Comparison of ENCODE assay signal across 7 mouse cellular contexts in genomic region chr9:50775662-50776126, GRCm38 (mm10). TPM values are rescaled to one million over a fixed set of nuclear protein-coding genes. Genes with fewer than 3 reads are reported as not detected.
A peak's percentile ranks its signal among the peaks of the same experiment; 100 is the strongest.
DNase-seq lines count a peak whose midpoint lies in the region; ATAC-seq lines count a peak whose summit lies in the region.

No protein-coding gene starts in this region.

- peak overlapping the region; percentile 89 for H3K4me3 ChIP-seq in lung, embryonic 15.5 days
- H3K4me3 ChIP-seq in forebrain, embryonic 11.5 days (ENCODE audit: low read depth, low read length): peak overlapping the region; percentile 91
- peak overlapping the region; percentile 87 for H3K4me3 ChIP-seq in limb, embryonic 11.5 days (ENCODE audit: low read depth, low read length)

- H3K4me2 ChIP-seq in lung, embryonic 15.5 days: peak overlapping the region; percentile 77
- peak overlapping the region; percentile 88 for H3K4me2 ChIP-seq in forebrain, embryonic 11.5 days (ENCODE audit: low read depth, low read length, severe bottlenecking)
- H3K4me2 ChIP-seq in limb, embryonic 11.5 days (ENCODE audit: low read depth, severe bottlenecking): peak overlapping the region; percentile 69

- H3K9ac ChIP-seq in lung, embryonic 15.5 days: peak overlapping the region; percentile 89
- peak overlapping the region; percentile 94 for H3K9ac ChIP-seq in forebrain, embryonic 11.5 days (ENCODE audit: low read length)
- H3K9ac ChIP-seq in limb, embryonic 11.5 days (ENCODE audit: low read length): peak overlapping the region; percentile 89

- under 1% methylated on average over 22 of the region's 30 CpGs for WGBS in lung, embryonic 15.5 days
- under 1% methylated on average over 30 of the region's 30 CpGs for WGBS in forebrain, embryonic 11.5 days
- WGBS in limb, embryonic 11.5 days: under 1% methylated on average over 25 of the region's 30 CpGs

- no peaks in the 10 kb centered on the region for H3K27me3 ChIP-seq in lung, embryonic 15.5 days
- no peaks in the 10 kb centered on the region for H3K27me3 ChIP-seq in forebrain, embryonic 11.5 days (ENCODE audit: control insufficient read depth, insufficient read depth, low read length)
- no peaks in the 10 kb centered on the region for H3K27me3 ChIP-seq in limb, embryonic 11.5 days (ENCODE audit: control insufficient read depth, insufficient read depth, low read length)

- no peaks in the 10 kb centered on the region for H3K9me3 ChIP-seq in lung, embryonic 15.5 days
- H3K9me3 ChIP-seq in forebrain, embryonic 11.5 days (ENCODE audit: control insufficient read depth, low read length): no peaks in the 10 kb centered on the region
- H3K9me3 ChIP-seq in limb, embryonic 11.5 days (ENCODE audit: control insufficient read depth, low read length): no peaks in the 10 kb centered on the region

- DNase-seq in lung, postnatal 36 days: no peak
- DNase-seq in NIH3T3 (ENCODE audit: low read depth): peak; percentile 23
- DNase-seq in forebrain, embryonic 11.5 days (ENCODE audit: low spot score): no peak
- DNase-seq in limb, embryonic 11.5 days (ENCODE audit: low spot score): no peak
- peak; percentile 49 for DNase-seq in naive thymus-derived CD4-positive, alpha-beta T cell, adult 2 months (ENCODE audit: low read depth)
- DNase-seq in left cerebral cortex, adult 11 months (ENCODE audit: low spot score): no peak

- ATAC-seq in lung, embryonic 15.5 days (ENCODE audit: borderline replicate concordance, extremely low read depth, low FRiP score, low TSS enrichment): peak; percentile 63; the same call in 1 of the 2 replicates
- peak; percentile 76 for ATAC-seq in forebrain, embryonic 11.5 days (replicated peaks; ENCODE audit: low FRiP score)
- ATAC-seq in limb, embryonic 11.5 days (ENCODE audit: insufficient number of reproducible peaks, low FRiP score, low TSS enrichment, low read depth): peak; percentile 13

- H3K36me3 ChIP-seq in lung, embryonic 15.5 days: peaks cover 29% of the 10 kb centered on the region
- H3K36me3 ChIP-seq in forebrain, embryonic 11.5 days (ENCODE audit: control insufficient read depth, insufficient read depth, low read length): no peaks in the 10 kb centered on the region; the same call in 1 of the 2 replicates
- H3K36me3 ChIP-seq in limb, embryonic 11.5 days (ENCODE audit: control insufficient read depth, insufficient read depth, low read length): peaks cover 2% of the 10 kb centered on the region; the same call in 1 of the 2 replicates

- H3K27ac ChIP-seq in lung, embryonic 15.5 days: 0 out of 2 replicates have a peak overlapping the region, but pooled peaks have one; percentile 80
- H3K27ac ChIP-seq in forebrain, embryonic 11.5 days (ENCODE audit: low read depth, low read length): peak overlapping the region; percentile 70; the same call in 1 of the 2 replicates
- H3K27ac ChIP-seq in limb, embryonic 11.5 days (replicated peaks; ENCODE audit: low read depth, low read length): peak overlapping the region; percentile 65

- peaks cover 19% of the 10 kb centered on the region for H3K4me1 ChIP-seq in lung, embryonic 15.5 days
- peaks cover 9% of the 10 kb centered on the region; the same call in 1 of the 2 replicates for H3K4me1 ChIP-seq in forebrain, embryonic 11.5 days (replicated peaks; ENCODE audit: control insufficient read depth, insufficient read depth, low read length)
- peaks cover 7% of the 10 kb centered on the region; the same call in 1 of the 2 replicates for H3K4me1 ChIP-seq in limb, embryonic 11.5 days (ENCODE audit: control insufficient read depth, insufficient read depth, low read length)

RNA-seq across cellular contexts. Expression of gene 1110032A03Rik, which starts 0.4 kb away (rescaled TPM):
- 31.7 and 35.8 TPM in 2 replicates for polyA plus RNA-seq in lung, embryonic 15.5 days (2015; fragmentation: Nextera tagmentation; extraction: Ambion mirVana)
- polyA plus RNA-seq in forebrain, embryonic 11.5 days (2014; fragmentation: Nextera tagmentation; extraction: Ambion mirVana): 28.7 and 31.2 TPM in 2 replicates
- polyA plus RNA-seq in limb, embryonic 11.5 days (2014; fragmentation: Nextera tagmentation; extraction: Ambion mirVana): 28.9 and 30.7 TPM in 2 replicates

RNA-seq across cellular contexts. Expression of gene Alg9, which starts 0.9 kb away (rescaled TPM):
- polyA plus RNA-seq in lung, embryonic 15.5 days (2015; fragmentation: Nextera tagmentation; extraction: Ambion mirVana): 38.9 and 39.5 TPM in 2 replicates
- polyA plus RNA-seq in forebrain, embryonic 11.5 days (2014; fragmentation: Nextera tagmentation; extraction: Ambion mirVana): 33.4 and 40.3 TPM in 2 replicates
- 36.9 and 40.4 TPM in 2 replicates for polyA plus RNA-seq in limb, embryonic 11.5 days (2014; fragmentation: Nextera tagmentation; extraction: Ambion mirVana)

RNA-seq across cellular contexts. Expression of gene Fdxacb1, which starts 7.7 kb away (rescaled TPM):
- polyA plus RNA-seq in lung, embryonic 15.5 days (2015; fragmentation: Nextera tagmentation; extraction: Ambion mirVana): 11.3 and 12.2 TPM in 2 replicates
- polyA plus RNA-seq in forebrain, embryonic 11.5 days (2014; fragmentation: Nextera tagmentation; extraction: Ambion mirVana): 12.6 and 14.0 TPM in 2 replicates
- polyA plus RNA-seq in limb, embryonic 11.5 days (2014; fragmentation: Nextera tagmentation; extraction: Ambion mirVana): 11.8 and 12.5 TPM in 2 replicates

RNA-seq across cellular contexts. Expression of gene Hspb2, which starts 23.5 kb away (rescaled TPM):
- polyA plus RNA-seq in lung, embryonic 15.5 days (2015; fragmentation: Nextera tagmentation; extraction: Ambion mirVana): 14.5 and 16.4 TPM in 2 replicates
- polyA plus RNA-seq in forebrain, embryonic 11.5 days (2014; fragmentation: Nextera tagmentation; extraction: Ambion mirVana): 0.73 TPM in 1 of 2 replicates, not detected in the other
- polyA plus RNA-seq in limb, embryonic 11.5 days (2014; fragmentation: Nextera tagmentation; extraction: Ambion mirVana): 3.1 and 3.5 TPM in 2 replicates

RNA-seq across cellular contexts. Expression of gene Cryab, which starts 24.6 kb away (rescaled TPM):
- polyA plus RNA-seq in lung, embryonic 15.5 days (2015; fragmentation: Nextera tagmentation; extraction: Ambion mirVana): 111 and 131 TPM in 2 replicates
- 5.5 and 6.0 TPM in 2 replicates for polyA plus RNA-seq in forebrain, embryonic 11.5 days (2014; fragmentation: Nextera tagmentation; extraction: Ambion mirVana)
- 8.9 and 13.3 TPM in 2 replicates for polyA plus RNA-seq in limb, embryonic 11.5 days (2014; fragmentation: Nextera tagmentation; extraction: Ambion mirVana)

Comparison
In these comparisons a context has a peak if more than half of its experiments do, and no peak if none do; other contexts are left out.
1. ATAC-seq: peak in every context shown above with its lines; median percentile 76 in forebrain, embryonic 11.5 days; 63 in lung, embryonic 15.5 days; 13 in limb, embryonic 11.5 days.
2. DNase-seq: peak in NIH3T3 (single experiment) and naive thymus-derived CD4-positive, alpha-beta T cell, adult 2 months (single experiment); none in lung, postnatal 36 days (single experiment), forebrain, embryonic 11.5 days (single experiment), limb, embryonic 11.5 days (single experiment) and left cerebral cortex, adult 11 months (single experiment).
3. Peak in every context shown above with its lines, with median percentiles within 50 percentile points of each other: H3K27ac ChIP-seq, H3K4me2 ChIP-seq, H3K4me3 ChIP-seq and H3K9ac ChIP-seq.